Mouse (Mus musculus) c-Kit-positive CD71-positive TER-119-negative erythroid progenitor cells, embryonic 14.5 days (primary cell): ENCODE measurements around the gene Gigyf2.
"Not testable (repeated sequence)": the region's sequence is repeated elsewhere in the genome, so short reads cannot be mapped to it uniquely, and the experiment has no call there.

ENCODE experiments used
- DNase-seq: peaks from one replicate; pipeline ENCODE4 v3.0.0-alpha.2; 2013; ENCODE audit warnings: low read depth

Gene Gigyf2

GRCm38 (mm10) chr1:87447183-87448104 is 120.6 kb downstream of the Gigyf2 start:
- DNase-seq = peak; percentile 44

- no peak for DNase-seq
Observed at GRCm38 (mm10) chr1:87449432-87449831, 122.6 kb downstream of the Gigyf2 start.

DNA sequence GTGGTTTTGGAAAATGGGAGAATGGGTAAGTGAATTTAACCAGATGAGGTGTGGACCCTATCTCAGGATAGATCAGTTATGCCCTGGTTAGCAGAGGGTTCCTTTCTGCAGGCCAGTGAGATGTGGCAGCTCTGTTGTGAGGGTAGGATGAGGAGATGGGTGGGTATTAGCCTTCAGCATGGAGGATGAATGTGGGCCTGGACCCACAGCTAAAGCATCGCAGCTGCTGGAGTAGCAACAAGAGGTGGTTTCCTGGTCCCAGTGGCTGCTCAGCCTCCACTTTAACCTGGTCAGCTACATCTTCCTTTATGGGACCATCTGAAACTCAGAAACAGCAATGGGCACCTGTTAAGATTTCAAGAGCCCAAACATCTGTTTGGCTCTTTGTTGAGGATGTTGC is 129.6 kb downstream of the Gigyf2 start:
- DNase-seq = no peak

- no peak for DNase-seq
Observed at GRCm38 (mm10) chr1:87458045-87458444, 131.2 kb downstream of the Gigyf2 start.

DNA sequence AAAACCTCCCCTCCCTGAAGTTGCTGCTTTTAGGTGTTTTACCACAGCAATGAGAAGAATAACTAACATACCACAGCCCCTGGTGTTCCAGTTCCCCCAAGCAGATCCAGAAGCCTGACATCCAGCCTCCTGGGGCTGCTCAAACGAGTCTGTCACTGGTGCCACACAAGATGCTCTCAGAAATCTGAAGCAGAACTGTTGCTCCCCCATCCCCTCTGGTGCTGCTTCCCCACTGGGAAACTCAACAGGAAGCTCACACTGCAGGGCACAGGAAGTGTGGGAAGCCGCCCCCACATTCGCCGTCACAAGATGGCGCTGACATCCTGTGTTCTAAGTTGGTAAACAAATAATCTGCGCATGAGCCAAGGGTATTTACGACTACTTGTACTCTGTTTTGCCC is 133.1 kb downstream of the Gigyf2 start:
- DNase-seq = not testable (repeated sequence)

GRCm38 (mm10) chr1:87467469-87467868 is 140.7 kb downstream of the Gigyf2 start:
- no peak for DNase-seq

- no peak for DNase-seq
Observed at GRCm38 (mm10) chr1:87468321-87468720, 141.5 kb downstream of the Gigyf2 start.

DNA sequence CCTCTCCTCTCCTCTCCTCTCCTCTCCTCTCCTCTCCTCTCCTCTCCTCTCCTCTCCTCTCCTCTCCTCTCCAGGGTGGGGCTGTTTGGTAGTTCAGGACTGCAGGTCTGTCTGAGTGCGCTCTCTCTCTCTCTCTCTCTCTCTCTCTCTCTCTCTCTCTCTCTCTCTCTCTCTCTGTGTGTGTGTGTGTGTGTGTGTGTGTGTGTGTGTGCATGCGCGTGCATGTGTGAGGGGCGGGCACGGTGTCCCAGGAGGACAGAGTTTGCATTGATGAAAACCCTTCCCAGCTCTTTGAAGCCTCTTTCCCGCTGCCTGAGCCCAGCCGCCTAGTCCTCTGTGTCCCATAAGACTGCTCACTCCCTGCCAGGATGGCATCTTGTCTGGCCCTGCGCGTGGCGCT is 143.2 kb downstream of the Gigyf2 start, which contains the start of gene Snorc:
TSS of gene Snorc (plus strand) at position 301 of the 400 bp plus-strand sequence.
- DNase-seq = not testable (repeated sequence)

- DNase-seq = no peak
Observed at GRCm38 (mm10) chr1:87471914-87472313, 145.1 kb downstream of the Gigyf2 start.

DNA sequence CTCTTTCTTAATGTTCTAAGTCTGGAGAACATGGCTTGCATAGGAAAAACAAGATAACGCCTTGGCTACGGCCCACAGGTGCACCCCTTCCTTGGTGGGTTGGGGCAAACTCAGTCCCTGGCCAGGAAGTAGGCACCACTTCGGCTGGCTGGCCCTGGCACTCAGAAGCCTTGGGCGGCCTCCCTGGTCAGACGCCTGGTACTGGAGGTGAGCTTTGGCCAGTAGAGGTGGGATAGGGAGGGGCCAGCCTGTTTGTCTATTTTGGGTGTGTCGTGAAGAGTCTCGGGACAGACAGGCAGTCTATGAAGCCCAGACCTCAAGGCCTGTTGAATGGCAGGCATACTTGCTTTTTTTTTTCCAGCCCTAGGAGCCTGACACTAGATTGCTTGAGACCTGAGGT is 145.8 kb downstream of the Gigyf2 start:
- DNase-seq = no peak

- DNase-seq = no peak
Observed at GRCm38 (mm10) chr1:87475076-87475895, 148.5 kb downstream of the Gigyf2 start.

DNA sequence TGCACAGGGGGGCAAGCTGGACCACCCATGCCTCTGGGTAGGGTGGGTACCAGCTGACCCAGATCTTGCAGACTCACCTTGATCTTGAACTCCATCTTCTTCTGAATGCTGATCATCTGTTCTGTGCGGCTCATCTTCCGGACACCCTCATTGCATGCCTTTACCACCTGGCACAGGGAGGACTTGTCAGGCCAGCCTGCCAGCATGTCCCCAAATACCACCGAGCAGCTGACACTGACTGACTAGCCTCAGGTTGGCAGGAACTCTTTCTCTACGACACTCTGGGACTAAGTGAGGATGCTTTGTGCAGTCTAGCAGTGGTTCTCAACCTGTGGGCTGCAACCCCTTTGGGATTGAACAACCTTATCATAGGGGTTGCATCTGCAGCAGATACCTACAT is 155.7 kb downstream of the Gigyf2 start:
- no peak for DNase-seq

DNA sequence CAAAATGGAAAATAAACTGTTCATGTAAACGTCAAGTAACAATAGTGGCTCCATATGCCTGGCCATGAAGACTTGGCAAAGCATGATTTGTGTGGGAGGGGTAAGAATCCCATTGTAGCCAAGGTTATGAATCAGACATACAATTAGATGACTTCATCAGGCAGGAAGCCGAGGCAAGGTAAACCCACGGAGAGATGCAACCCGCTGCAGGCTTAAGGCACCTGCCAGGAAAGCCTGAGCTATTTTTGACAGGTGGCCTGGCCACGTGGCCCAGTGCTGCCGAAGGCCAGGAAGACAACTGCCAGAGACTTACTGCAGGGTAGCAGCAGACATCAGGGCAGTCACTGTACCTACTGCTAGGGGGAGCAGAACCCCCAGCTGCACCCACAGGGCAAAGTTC is 159.6 kb downstream of the Gigyf2 start:
- DNase-seq = no peak

GRCm38 (mm10) chr1:87492285-87492684 is 165.5 kb downstream of the Gigyf2 start:
- DNase-seq = no peak

- DNase-seq = no peak
Observed at GRCm38 (mm10) chr1:87493542-87493941, 166.7 kb downstream of the Gigyf2 start.
